Comparison of ENCODE assay signal across 10 mouse cellular contexts in the genomic region with DNA sequence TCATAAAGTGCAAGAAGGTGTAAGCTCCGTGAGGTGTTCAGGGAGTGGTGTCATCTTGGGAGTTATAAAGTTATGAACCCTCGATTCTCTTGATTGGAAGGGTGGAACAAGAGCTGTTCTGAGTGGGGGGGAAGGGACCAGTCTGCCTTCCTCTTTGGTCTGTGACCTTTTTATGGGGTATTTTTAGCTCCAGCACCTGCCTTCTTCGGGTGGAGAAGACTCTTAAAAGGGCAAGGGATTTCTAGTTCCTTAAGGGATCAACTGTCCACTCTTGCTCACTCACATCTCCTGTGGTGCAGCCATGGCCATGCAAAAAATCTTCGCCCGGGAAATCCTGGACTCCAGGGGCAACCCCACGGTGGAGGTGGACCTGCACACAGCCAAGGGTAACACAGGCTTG. TPM values are rescaled to one million over a fixed set of nuclear protein-coding genes. Genes with fewer than 3 reads are reported as not detected.
DNase-seq lines count a peak whose midpoint lies in the region; ATAC-seq and TF ChIP-seq lines count a peak whose summit lies in the region.
"Had no signal": no experiment of that assay in that cellular context is flagged by ENCODE, and none has a peak within 500 bp of the region (broad histone marks: within the 10 kb centered on the region; RNA-seq: fewer than 3 reads in every experiment).

No protein-coding gene starts in this region.

- no peak for TF ChIP-seq POLR2A in embryonic fibroblast, embryonic 13.5 days (IDR thresholded peaks at IDR 0.05; ENCODE audit: low read depth, low read length)

- 54% methylated on average over 6 of the region's 6 CpGs for WGBS in forebrain, embryonic 10.5 days
- 70% methylated on average over 6 of the region's 6 CpGs for WGBS in forebrain, embryonic 15.5 days
- WGBS in kidney, embryonic 15.5 days = 30% methylated on average over 6 of the region's 6 CpGs
- WGBS in forebrain, postnatal 0 days = 67% methylated on average over 6 of the region's 6 CpGs

- no peak for DNase-seq in forebrain, embryonic 10.5 days (ENCODE audit: extremely low spot score, low spot score)
- DNase-seq in kidney, postnatal 10 days = no peak
- DNase-seq in A20 (ENCODE audit: low read depth, low spot score) = peak; percentile 51
- DNase-seq in frontal cortex, postnatal 14 days (ENCODE audit: low spot score in 2 of 2) = no peak
- no peak for DNase-seq in forebrain, postnatal 0 days
- DNase-seq: kidney, adult 8-10 months; lung, postnatal 36 days had no signal

- TF ChIP-seq CTCF in embryonic fibroblast, embryonic 13.5 days (IDR thresholded peaks at IDR 0.05; ENCODE audit: borderline replicate concordance, insufficient read depth, low read length) = no peak
- no peak for TF ChIP-seq CTCF in forebrain, postnatal 0 days (IDR thresholded peaks at IDR 0.05; ENCODE audit: low read depth)

- H3K4me1 ChIP-seq in forebrain, embryonic 10.5 days = peaks cover 49% of the 10 kb centered on the region
- H3K4me1 ChIP-seq in forebrain, embryonic 15.5 days = peaks cover 31% of the 10 kb centered on the region
- H3K4me1 ChIP-seq in kidney, embryonic 15.5 days = peaks cover 43% of the 10 kb centered on the region
- H3K4me1 ChIP-seq in embryonic fibroblast, embryonic 13.5 days (ENCODE audit: control insufficient read depth, insufficient read depth, low read length) = peaks cover 14% of the 10 kb centered on the region
- no peaks in the 10 kb centered on the region for H3K4me1 ChIP-seq in forebrain, postnatal 0 days (ENCODE audit: insufficient read depth)

- peaks cover 40% of the 10 kb centered on the region for H3K36me3 ChIP-seq in forebrain, embryonic 10.5 days (replicated peaks)
- H3K36me3 ChIP-seq in forebrain, embryonic 15.5 days = peaks cover 6% of the 10 kb centered on the region
- H3K36me3 ChIP-seq in kidney, embryonic 15.5 days = peaks cover 35% of the 10 kb centered on the region
- H3K36me3 ChIP-seq in forebrain, postnatal 0 days (ENCODE audit: insufficient read depth) = peaks cover 6% of the 10 kb centered on the region

- peak overlapping the region; percentile 99 for H3K27ac ChIP-seq in forebrain, embryonic 10.5 days
- no peak overlapping the region for H3K27ac ChIP-seq in forebrain, embryonic 15.5 days (replicated peaks)
- peak overlapping the region; percentile 99; the same call in 1 of the 2 replicates for H3K27ac ChIP-seq in kidney, embryonic 15.5 days
- H3K27ac ChIP-seq in embryonic fibroblast, embryonic 13.5 days (ENCODE audit: insufficient read depth, low read length) = 0 out of 2 replicates have a peak overlapping the region, but pooled peaks have one; percentile 2
- no peak overlapping the region for H3K27ac ChIP-seq in forebrain, postnatal 0 days (ENCODE audit: low read depth, low read length)

- no peak for ATAC-seq in forebrain, embryonic 15.5 days (replicated peaks)
- no peak for ATAC-seq in kidney, embryonic 15.5 days (replicated peaks; ENCODE audit: low FRiP score)
- no peak for ATAC-seq in forebrain, postnatal 0 days

- no peaks in the 10 kb centered on the region for H3K9me3 ChIP-seq in forebrain, embryonic 10.5 days
- no peaks in the 10 kb centered on the region for H3K9me3 ChIP-seq in forebrain, embryonic 15.5 days
- H3K9me3 ChIP-seq in kidney, embryonic 15.5 days (replicated peaks) = no peaks in the 10 kb centered on the region
- no peaks in the 10 kb centered on the region for H3K9me3 ChIP-seq in forebrain, postnatal 0 days (ENCODE audit: low read length)

- no peak overlapping the region for H3K9ac ChIP-seq in forebrain, embryonic 15.5 days (replicated peaks)
- 0 out of 2 replicates have a peak overlapping the region, but pooled peaks have one; percentile 19 for H3K9ac ChIP-seq in kidney, embryonic 15.5 days
- H3K9ac ChIP-seq in forebrain, postnatal 0 days = no peak overlapping the region

- H3K27me3 ChIP-seq in forebrain, embryonic 10.5 days (ENCODE audit: poor library complexity, severe bottlenecking) = no peaks in the 10 kb centered on the region
- no peaks in the 10 kb centered on the region for H3K27me3 ChIP-seq in forebrain, embryonic 15.5 days
- H3K27me3 ChIP-seq in kidney, embryonic 15.5 days = no peaks in the 10 kb centered on the region
- H3K27me3 ChIP-seq in forebrain, postnatal 0 days (ENCODE audit: insufficient read depth, low read length) = no peaks in the 10 kb centered on the region

- peak overlapping the region; percentile 99 for H3K4me3 ChIP-seq in forebrain, embryonic 10.5 days
- H3K4me3 ChIP-seq in forebrain, embryonic 15.5 days = no peak overlapping the region
- no peak overlapping the region for H3K4me3 ChIP-seq in kidney, embryonic 15.5 days (replicated peaks)
- H3K4me3 ChIP-seq in embryonic fibroblast, embryonic 13.5 days (ENCODE audit: insufficient read depth, low read length) = no peak overlapping the region
- no peak overlapping the region for H3K4me3 ChIP-seq in forebrain, postnatal 0 days (ENCODE audit: low read depth, low read length)

- no peak overlapping the region for H3K4me2 ChIP-seq in forebrain, embryonic 15.5 days (replicated peaks)
- H3K4me2 ChIP-seq in kidney, embryonic 15.5 days = peak overlapping the region; percentile 95
- no peak overlapping the region for H3K4me2 ChIP-seq in forebrain, postnatal 0 days (ENCODE audit: low read depth)

RNA-seq across cellular contexts. Expression of a gene that starts 0.6 kb away (rescaled TPM):
- polyA plus RNA-seq in forebrain, embryonic 10.5 days (2016; fragmentation: Nextera tagmentation; extraction: Ambion mirVana) = 33.4 and 44.7 TPM in 2 replicates
- polyA plus RNA-seq in forebrain, embryonic 15.5 days (2015; fragmentation: Nextera tagmentation; extraction: Ambion mirVana) = 6.3 and 8.4 TPM in 2 replicates
- 30.3 and 38.5 TPM in 2 replicates for polyA plus RNA-seq in kidney, embryonic 15.5 days (2015; fragmentation: Nextera tagmentation; extraction: Ambion mirVana)
- polyA plus RNA-seq in embryonic fibroblast, embryonic 13.5 days (2011; ENCODE audit: insufficient read length, low read depth, missing spikeins) = 15.6 and 31.0 TPM in 2 replicates
- 7.4 and 14.6 TPM in 2 replicates for total RNA-seq in forebrain, postnatal 0 days (2014; rRNA removed)
- polyA plus RNA-seq in forebrain, postnatal 0 days (2015; fragmentation: Nextera tagmentation; extraction: Ambion mirVana) = 4.3 and 5.5 TPM in 2 replicates

RNA-seq across cellular contexts. Expression of a gene that starts 3.1 kb away (rescaled TPM):
- polyA plus RNA-seq in forebrain, embryonic 10.5 days (2016; fragmentation: Nextera tagmentation; extraction: Ambion mirVana) = 1,843 and 1,871 TPM in 2 replicates
- polyA plus RNA-seq in forebrain, embryonic 15.5 days (2015; fragmentation: Nextera tagmentation; extraction: Ambion mirVana) = 683 and 724 TPM in 2 replicates
- polyA plus RNA-seq in kidney, embryonic 15.5 days (2015; fragmentation: Nextera tagmentation; extraction: Ambion mirVana) = 1,914 and 2,031 TPM in 2 replicates
- 1,131 and 1,278 TPM in 2 replicates for polyA plus RNA-seq in embryonic fibroblast, embryonic 13.5 days (2011; ENCODE audit: insufficient read length, low read depth, missing spikeins)
- 386 and 408 TPM in 2 replicates for total RNA-seq in forebrain, postnatal 0 days (2014; rRNA removed)
- 687 and 843 TPM in 2 replicates for polyA plus RNA-seq in forebrain, postnatal 0 days (2015; fragmentation: Nextera tagmentation; extraction: Ambion mirVana)

RNA-seq across cellular contexts. Expression of a gene that starts 10.3 kb away (rescaled TPM):
- 138 TPM in 2 replicates for polyA plus RNA-seq in forebrain, embryonic 10.5 days (2016; fragmentation: Nextera tagmentation; extraction: Ambion mirVana)
- polyA plus RNA-seq in forebrain, embryonic 15.5 days (2015; fragmentation: Nextera tagmentation; extraction: Ambion mirVana) = 167 and 168 TPM in 2 replicates
- 178 and 186 TPM in 2 replicates for polyA plus RNA-seq in kidney, embryonic 15.5 days (2015; fragmentation: Nextera tagmentation; extraction: Ambion mirVana)
- 75.9 and 81.1 TPM in 2 replicates for polyA plus RNA-seq in embryonic fibroblast, embryonic 13.5 days (2011; ENCODE audit: insufficient read length, low read depth, missing spikeins)
- 133 and 134 TPM in 2 replicates for total RNA-seq in forebrain, postnatal 0 days (2014; rRNA removed)
- polyA plus RNA-seq in forebrain, postnatal 0 days (2015; fragmentation: Nextera tagmentation; extraction: Ambion mirVana) = 151 and 160 TPM in 2 replicates

RNA-seq across cellular contexts. Expression of a gene that starts 10.5 kb away (rescaled TPM):
- 71.3 and 79.9 TPM in 2 replicates for polyA plus RNA-seq in forebrain, embryonic 10.5 days (2016; fragmentation: Nextera tagmentation; extraction: Ambion mirVana)
- 126 and 130 TPM in 2 replicates for polyA plus RNA-seq in forebrain, embryonic 15.5 days (2015; fragmentation: Nextera tagmentation; extraction: Ambion mirVana)
- 115 and 122 TPM in 2 replicates for polyA plus RNA-seq in kidney, embryonic 15.5 days (2015; fragmentation: Nextera tagmentation; extraction: Ambion mirVana)
- 14.9 and 19.5 TPM in 2 replicates for polyA plus RNA-seq in embryonic fibroblast, embryonic 13.5 days (2011; ENCODE audit: insufficient read length, low read depth, missing spikeins)
- 63.2 and 76.4 TPM in 2 replicates for total RNA-seq in forebrain, postnatal 0 days (2014; rRNA removed)
- polyA plus RNA-seq in forebrain, postnatal 0 days (2015; fragmentation: Nextera tagmentation; extraction: Ambion mirVana) = 102 and 109 TPM in 2 replicates

RNA-seq across cellular contexts. Expression of a gene that starts 11.6 kb away (rescaled TPM):
- 176 and 181 TPM in 2 replicates for polyA plus RNA-seq in forebrain, embryonic 10.5 days (2016; fragmentation: Nextera tagmentation; extraction: Ambion mirVana)
- polyA plus RNA-seq in forebrain, embryonic 15.5 days (2015; fragmentation: Nextera tagmentation; extraction: Ambion mirVana) = 148 and 153 TPM in 2 replicates
- polyA plus RNA-seq in kidney, embryonic 15.5 days (2015; fragmentation: Nextera tagmentation; extraction: Ambion mirVana) = 181 and 202 TPM in 2 replicates
- polyA plus RNA-seq in embryonic fibroblast, embryonic 13.5 days (2011; ENCODE audit: insufficient read length, low read depth, missing spikeins) = 91.1 and 106 TPM in 2 replicates
- 49.2 and 57.1 TPM in 2 replicates for total RNA-seq in forebrain, postnatal 0 days (2014; rRNA removed)
- 56.6 and 116 TPM in 2 replicates for polyA plus RNA-seq in forebrain, postnatal 0 days (2015; fragmentation: Nextera tagmentation; extraction: Ambion mirVana)

Comparison
In these comparisons a context has a peak if more than half of its experiments do, and no peak if none do; other contexts are left out.
1. H3K27ac ChIP-seq: peak in forebrain, embryonic 10.5 days (single experiment), kidney, embryonic 15.5 days (single experiment) and embryonic fibroblast, embryonic 13.5 days (single experiment); none in forebrain, embryonic 15.5 days (single experiment) and forebrain, postnatal 0 days (single experiment).